Mouse (Mus musculus): ENCODE measurements around the gene Clspn.

Clspn gene

GRCm38 (mm10) chr4:126567243-126567642, 10.5 kb downstream of the Clspn start:
- no peak for DNase-seq

DNA sequence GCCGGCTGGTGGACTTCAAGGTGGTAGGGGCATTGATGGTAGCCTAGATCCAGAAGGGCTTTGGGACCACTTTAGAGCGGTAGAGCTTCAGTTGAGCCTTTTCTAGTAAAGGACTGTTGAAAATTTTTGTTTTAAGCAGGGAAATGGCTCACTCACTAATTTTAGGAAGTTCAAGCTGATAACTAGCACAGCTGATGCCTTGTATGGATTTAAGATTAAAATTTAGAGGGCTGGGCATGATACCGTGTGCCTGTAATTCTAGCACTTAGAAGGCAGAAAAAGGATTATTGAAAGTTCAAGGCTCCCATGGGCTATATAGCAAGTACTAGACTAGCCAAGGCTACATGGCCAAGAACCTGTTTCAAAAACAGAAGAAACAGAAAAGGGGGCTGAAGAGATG, 13.0 kb downstream of the Clspn start:
- no peak for DNase-seq

DNA sequence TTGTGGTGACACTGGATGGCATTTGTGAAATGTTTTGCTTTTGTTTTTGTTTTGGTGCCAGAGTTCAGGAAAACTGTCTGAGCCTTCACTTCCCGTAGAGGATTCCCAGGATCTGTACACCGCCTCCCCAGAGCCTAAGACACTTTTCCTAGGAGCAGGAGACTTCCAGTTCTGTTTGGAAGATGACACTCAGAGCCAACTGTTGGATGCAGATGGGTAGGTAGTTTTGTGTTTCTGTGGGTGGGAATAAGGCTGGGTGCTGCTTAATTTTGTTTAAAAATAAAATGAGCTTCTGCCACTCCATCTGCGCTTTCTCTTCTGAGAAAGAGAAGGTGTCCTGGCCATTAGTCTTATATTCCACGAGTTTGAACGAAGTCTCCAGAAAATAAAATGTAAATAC, 19.5 kb downstream of the Clspn start:
- DNase-seq: peak; percentile 51

DNA sequence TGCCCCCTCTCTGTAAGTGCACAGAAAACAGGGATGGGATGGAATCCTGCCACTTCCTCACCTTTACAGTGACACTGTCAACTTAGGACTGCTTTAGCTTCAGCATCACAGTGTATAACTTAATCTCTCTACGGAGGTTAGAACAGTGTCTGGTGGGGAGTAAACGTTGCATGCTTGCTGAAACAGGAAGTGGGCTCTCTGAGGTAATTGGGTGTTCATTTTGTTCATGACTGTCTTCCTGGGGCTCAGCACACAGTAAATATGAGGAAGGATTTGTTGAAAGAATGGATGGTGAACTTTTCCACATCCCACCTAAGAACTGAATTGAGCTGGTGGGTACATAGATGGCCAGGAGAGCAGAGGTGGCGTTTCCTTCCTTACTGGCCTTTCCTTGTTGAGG, 21.2 kb downstream of the Clspn start:
- no peak for DNase-seq

- DNase-seq: no peak
Observed at GRCm38 (mm10) chr4:126579077-126579476, 22.3 kb downstream of the Clspn start.

DNA sequence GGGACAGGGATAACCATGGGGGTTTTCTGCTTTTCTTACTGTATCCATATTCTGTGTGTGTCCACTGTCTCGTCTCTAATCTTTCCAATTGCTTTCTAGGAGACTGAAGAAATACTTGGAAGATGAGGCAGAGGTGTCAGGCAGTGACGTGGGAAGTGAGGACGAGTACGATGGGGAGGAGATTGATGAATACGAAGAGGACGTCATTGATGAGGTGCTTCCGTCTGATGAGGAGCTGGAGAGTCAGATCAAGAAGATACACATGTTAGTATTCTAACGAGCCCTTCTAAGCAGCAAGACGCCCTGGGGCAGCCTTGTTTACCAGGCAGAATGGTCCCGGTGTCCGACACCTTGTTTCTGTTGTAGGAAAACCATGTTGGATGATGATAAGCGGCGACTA, 29.0 kb downstream of the Clspn start:
- no peak for DNase-seq

DNA sequence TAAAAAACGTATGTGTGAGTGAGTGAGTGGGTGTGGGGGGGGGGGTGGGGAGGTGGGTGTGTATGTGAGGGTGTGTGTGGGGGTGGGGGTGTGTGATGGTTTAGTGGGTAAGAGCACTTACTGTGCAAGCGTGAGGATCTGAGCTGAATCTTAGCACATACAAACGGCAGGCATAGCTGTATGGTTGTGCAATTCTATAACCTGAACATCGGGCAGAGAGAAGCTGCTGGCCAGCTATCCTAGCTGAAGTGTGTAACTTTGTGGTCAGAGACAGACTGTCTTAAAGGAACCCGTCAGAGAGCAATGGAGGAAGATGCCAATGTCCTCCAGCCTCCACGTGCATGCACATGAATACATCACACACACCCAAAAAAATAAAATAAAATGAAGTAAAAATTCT, 35.3 kb downstream of the Clspn start:
- DNase-seq: no peak

GRCm38 (mm10) chr4:126599971-126600754, 43.4 kb downstream of the Clspn start:
- peak; percentile 26 for DNase-seq

DNA sequence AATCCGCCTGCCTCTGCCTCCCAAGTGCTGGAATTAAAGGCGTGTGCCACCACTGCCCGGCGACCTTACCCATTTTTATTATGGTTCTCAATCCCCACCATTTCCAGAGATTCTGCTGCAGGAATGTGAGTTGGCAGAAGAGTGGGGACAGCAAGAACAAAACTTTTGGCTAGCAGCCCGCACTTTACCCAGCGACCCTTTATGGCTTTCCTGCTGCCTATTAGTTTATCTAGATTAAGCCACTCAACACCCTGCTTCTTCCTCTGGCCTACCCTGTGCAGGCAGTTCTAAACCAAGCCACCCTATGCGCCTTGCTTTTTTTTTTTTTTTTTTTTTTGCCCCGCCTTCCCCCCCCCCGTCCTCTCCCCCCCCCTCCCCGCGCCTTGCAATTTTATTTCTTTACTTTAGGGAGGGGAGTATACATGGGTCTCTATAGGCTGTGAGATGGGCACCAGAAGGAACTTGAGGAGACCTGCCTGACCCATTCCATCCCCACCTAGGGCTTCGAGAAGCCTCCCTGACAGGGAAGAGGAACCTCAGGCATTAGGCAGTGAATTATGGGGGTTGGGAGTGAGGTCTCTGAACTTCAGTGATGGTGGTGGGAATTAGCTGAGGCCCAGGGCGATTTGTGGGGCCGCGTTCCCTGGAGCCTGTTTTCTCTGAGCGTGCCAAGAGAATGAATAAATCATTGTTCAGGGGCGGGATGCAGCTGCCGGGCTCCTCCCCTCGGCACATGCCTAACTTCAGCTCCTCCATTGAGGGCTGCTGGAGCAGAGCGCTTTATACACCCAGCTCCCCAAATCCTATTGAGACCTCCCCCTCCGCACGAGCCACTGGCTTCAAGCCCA, 45.1 kb downstream of the Clspn start:
- peak; percentile 33 for DNase-seq

GRCm38 (mm10) chr4:126602445-126602762, 45.7 kb downstream of the Clspn start:
- no peak for DNase-seq

GRCm38 (mm10) chr4:126604141-126604540, 47.4 kb downstream of the Clspn start:
- no peak for DNase-seq

DNA sequence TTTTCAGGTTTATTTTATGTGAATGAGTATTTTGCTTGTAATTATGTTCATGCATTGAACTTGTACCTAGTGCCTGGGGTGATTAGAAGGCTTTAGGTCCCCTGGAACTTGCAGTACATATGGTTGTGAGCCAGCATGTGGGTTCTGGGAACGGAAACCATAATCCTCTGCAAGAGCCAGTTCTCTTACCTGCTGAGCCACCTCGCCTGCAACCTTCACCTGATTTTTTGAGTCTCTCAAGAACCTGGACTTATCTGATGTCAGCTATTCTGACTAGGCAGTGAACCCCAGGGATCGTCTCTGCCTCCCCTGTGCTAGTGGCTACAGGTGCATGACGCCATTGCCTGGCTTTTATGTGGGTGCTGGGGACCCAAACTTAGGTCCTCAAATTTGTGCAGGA, 49.0 kb downstream of the Clspn start:
- DNase-seq: no peak

- DNase-seq: peak; percentile 89
Observed at GRCm38 (mm10) chr4:126609606-126610181, 53.0 kb downstream of the Clspn start, which contains the start of gene 5730409E04Rik. Gene 5730409E04Rik, plus strand, starts transcription at chr4:126609818.

DNA sequence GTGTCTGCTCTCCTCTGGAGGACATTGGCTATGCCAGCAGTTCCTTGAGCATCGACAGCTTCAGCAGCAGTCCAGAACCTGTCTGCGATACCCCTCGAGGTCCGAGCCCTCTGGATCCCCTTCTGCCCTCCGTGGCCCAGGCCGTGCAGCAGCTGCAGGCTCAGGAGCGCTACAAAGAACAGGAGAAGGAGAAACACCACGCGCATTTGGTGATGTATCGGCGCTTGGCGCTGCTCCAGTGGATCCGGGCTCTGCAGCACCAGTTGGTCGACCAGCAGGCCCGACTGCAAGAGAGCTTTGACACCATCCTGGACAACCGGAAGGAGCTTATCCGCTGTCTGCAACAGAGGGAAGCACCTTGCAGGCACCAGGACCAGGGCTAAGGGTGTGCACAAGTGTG, 55.3 kb downstream of the Clspn start:
- DNase-seq: no peak

DNA sequence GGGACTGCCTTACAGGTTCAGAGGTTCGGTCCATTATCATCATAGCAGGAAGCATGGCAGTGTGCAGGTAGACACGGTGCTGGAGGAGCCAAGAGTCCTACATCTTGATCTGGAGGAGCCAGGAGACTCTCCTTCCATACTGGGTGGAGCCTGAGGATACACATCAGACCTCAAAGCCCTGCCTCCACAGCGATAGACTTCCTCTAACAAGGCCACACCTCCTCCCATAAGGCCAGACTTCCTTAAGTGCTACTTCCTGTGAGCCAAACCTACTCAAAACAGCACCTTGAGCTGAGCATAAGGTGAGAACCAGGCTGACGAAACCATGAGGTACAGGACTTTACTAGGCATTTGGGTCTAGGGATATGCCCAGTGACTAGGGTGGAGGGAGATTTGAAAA, 59.6 kb downstream of the Clspn start:
- DNase-seq: no peak

GRCm38 (mm10) chr4:126619691-126620330, 63.1 kb downstream of the Clspn start:
- DNase-seq: no peak

DNA sequence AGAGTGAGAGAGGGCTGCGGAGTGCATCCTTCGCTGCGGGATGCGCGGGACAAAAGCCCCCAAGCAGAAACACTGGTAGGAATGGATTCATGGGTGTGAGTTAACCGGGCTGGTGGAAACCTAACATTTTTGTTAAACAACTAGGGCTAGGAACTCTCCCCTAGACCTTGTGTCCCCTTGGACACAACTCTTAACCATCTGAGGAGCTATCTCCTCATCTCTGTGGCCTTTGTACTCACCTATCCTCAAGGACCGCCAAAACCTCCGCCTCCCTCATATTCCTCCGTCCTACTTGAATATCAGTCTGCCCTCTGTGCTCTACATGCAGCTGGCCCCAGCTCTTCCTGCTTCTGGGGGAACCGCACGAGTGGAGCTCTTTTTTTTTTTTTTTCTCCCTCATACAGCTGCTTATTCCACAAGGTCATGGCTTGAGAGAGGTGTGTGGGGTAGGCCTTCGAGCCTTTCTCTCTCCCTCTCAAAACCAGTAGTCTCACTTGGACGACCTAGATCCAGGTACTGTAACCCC, 63.7 kb downstream of the Clspn start:
- no peak for DNase-seq

- no peak for DNase-seq
Observed at GRCm38 (mm10) chr4:126627021-126627681, 70.4 kb downstream of the Clspn start.

DNA sequence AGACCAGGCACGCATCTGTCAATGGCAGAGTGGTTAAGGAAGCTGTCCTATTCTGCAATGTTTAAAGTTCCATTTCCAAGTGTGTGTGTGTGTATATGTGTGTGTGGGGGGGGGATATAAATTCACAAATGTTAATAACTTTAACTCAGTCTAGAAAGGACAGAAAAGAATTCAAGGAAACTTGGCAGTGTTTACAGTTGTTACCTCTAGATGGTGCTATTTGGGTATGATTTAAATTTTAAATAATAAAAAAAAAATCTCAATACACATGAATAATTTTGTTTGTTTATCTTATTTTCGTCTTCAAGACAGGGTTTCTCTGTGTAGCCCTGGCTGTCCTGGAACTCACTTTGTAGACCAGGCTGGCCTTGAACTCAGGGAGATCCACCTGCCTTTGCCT, 75.2 kb downstream of the Clspn start:
- DNase-seq: no peak

DNA sequence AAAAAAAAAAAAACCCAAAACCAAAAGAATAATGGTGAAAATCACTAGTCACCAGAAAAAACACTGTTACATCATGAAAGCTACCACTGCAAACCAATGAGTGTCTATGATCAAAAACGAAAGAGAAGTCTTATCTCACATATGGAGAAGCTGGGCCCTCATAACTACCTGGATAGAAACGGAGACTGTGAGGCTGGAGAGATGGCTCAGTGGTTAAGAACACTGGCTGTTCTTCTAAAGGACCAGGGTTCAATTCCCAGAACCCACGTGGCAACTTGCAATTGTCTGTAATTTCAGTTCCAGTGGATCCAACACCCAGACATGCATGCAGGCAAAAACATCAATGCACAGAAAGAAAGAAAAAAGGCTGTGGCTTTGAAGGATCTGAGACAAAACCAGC, 75.9 kb downstream of the Clspn start:
- no peak for DNase-seq

GRCm38 (mm10) chr4:126636330-126636729, 79.6 kb downstream of the Clspn start:
- DNase-seq: no peak

GRCm38 (mm10) chr4:126637446-126637845, 80.7 kb downstream of the Clspn start:
- DNase-seq: no peak

DNA sequence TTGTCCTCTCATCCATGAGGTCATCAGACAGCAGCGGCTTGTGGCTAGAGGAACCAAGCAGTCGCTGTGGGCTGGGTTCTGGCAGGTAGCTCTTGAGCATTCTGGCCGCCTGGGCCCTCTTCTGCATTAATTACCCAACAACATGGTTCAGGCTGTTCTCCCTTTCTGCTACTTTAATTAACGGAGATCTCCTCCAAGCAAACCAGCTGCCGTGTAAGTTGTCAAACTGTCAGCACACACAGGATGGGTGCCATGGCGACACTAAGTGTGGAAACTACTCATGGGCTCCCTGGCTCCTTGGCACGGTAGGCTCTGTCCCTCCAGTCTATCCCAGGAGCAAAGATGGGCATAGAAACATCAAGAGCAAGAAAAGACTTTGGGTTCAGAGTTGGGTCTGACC, 82.6 kb downstream of the Clspn start:
- DNase-seq: no peak
